Mouse (Mus musculus) stomach, embryonic 16.5 days (tissue): ENCODE data around the gene Cdc42. TPM values are rescaled to one million over a fixed set of nuclear protein-coding genes. Genes with fewer than 3 reads are reported as not detected.

ENCODE experiments used
- ATAC-seq: fragments of 200-750 bp; cut with Nextera tagmentation; 2 replicates; pipeline ENCODE4 v1.8.0; 2017; ENCODE audit warnings: moderate number of reproducible peaks, moderate TSS enrichment; ENCODE audit not compliant: insufficient read depth, low FRiP score
- H3K27ac ChIP-seq: fragments of 300-500 bp; sonication (generic); 2 replicates; pipeline ENCODE4 v1.5.1; 2014; ENCODE audit warnings: low read length
- H3K27me3 ChIP-seq: fragments of 300-500 bp; sonication (generic); 2 replicates; pipeline ENCODE4 v1.6.1; 2014; ENCODE audit warnings: low read length, control low read depth, mixed read lengths; ENCODE audit not compliant: control insufficient read depth, insufficient read depth
- H3K36me3 ChIP-seq: fragments of 300-500 bp; sonication (generic); 2 replicates; pipeline ENCODE4 v1.6.1; 2014; ENCODE audit warnings: low read length; ENCODE audit not compliant: control insufficient read depth, insufficient read depth
- H3K4me1 ChIP-seq: fragments of 300-500 bp; sonication (generic); 2 replicates; pipeline ENCODE4 v1.6.1; 2014; ENCODE audit warnings: low read length, control low read depth, mixed read lengths; ENCODE audit not compliant: control insufficient read depth, insufficient read depth
- H3K4me2 ChIP-seq: fragments of 300-500 bp; sonication (generic); 2 replicates; pipeline ENCODE4 v1.6.1; 2014; ENCODE audit warnings: low read depth, low read length, mixed read lengths
- H3K4me3 ChIP-seq: fragments of 300-500 bp; sonication (generic); replicated peaks from 2 replicates; pipeline ENCODE4 v1.5.1; 2014; ENCODE audit warnings: mild to moderate bottlenecking, low read length
- H3K9ac ChIP-seq: fragments of 300-500 bp; sonication (generic); 2 replicates; pipeline ENCODE4 v1.6.1; 2014; ENCODE audit warnings: low read length
- H3K9me3 ChIP-seq: fragments of 300-500 bp; sonication (generic); replicated peaks from 2 replicates; pipeline ENCODE4 v1.6.1; 2016; ENCODE audit warnings: low read length, control low read depth; ENCODE audit not compliant: control insufficient read depth
- WGBS: fragments of 180-500 bp; shearing (Covaris S2); extraction: QIAGEN DNeasy Blood & Tissue Kit; methylation state at CpG from one replicate; pipeline ENCODE4 v1.1.7; 2014; 5-methylcytosine and 5-hydroxymethylcytosine counted together
- polyA plus RNA-seq: library from polyadenylated mRNA; unstranded; fragments of >200 nt; fragmentation: Nextera tagmentation; extraction: Ambion mirVana; gene quantifications from 2 replicates; pipeline ENCODE4 v1.2.1, GENCODE M21; 2015

The Cdc42 gene
- polyA plus RNA-seq, 1 experiment from 2014 or later: 710 TPM

DNA sequence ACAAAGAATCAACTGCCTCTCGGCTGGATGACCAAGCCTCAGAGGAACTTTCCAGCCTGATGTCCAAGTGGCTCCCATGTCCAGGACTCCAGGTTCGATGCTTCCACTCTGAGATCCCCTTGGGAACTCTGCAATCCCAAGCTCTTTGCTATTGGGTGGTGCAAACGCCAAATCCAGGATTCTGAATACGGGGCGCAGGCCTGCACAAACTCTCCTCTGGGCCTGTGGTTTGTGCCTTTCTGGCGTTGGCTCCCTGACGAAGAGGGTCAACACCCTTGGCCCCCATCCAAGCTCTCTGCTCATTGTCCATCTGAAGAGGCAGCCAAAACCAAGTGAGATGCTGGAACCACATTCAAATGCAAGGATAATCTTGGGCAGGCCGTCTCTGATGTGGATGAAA is 59.1 kb downstream of the Cdc42 start:
- no peaks in the 10 kb centered on the region for H3K36me3 ChIP-seq
- H3K27me3 ChIP-seq: no peaks in the 10 kb centered on the region
- H3K4me3 ChIP-seq: no peak overlapping the region
- H3K9me3 ChIP-seq: no peaks in the 10 kb centered on the region
- H3K4me2 ChIP-seq: no peak overlapping the region
- no peak overlapping the region; the same call in 1 of the 2 replicates for H3K9ac ChIP-seq
- 0 out of 2 replicates have a peak, but pooled peaks cover 7% of the 10 kb centered on the region for H3K4me1 ChIP-seq
- no peak overlapping the region; the same call in 1 of the 2 replicates for H3K27ac ChIP-seq
- WGBS: 68% methylated on average over 8 of the region's 8 CpGs
- no peak for ATAC-seq

DNA sequence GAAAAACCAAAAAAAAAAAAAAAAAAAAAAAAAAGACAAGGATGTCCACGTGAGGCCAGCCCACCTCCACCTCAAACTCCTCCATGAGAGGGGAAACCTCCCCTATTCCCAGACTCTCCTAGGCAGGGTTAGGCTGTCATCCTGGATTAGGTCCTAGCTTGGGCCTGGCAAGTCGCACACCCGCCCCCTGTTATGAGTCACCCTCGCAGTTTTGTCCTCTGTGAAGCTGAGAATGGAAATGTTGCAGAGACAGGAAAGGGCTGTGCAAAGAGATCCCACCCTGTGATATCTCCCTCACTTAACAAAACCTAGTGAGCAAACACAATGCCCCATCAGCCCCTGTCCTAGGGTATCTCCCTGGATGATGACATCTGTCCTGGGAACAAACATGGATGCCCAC is 59.9 kb downstream of the Cdc42 start:
- H3K27ac ChIP-seq: no peak overlapping the region
- no peak overlapping the region for H3K4me3 ChIP-seq
- H3K4me1 ChIP-seq: 0 out of 2 replicates have a peak, but pooled peaks cover 7% of the 10 kb centered on the region
- H3K9me3 ChIP-seq: no peaks in the 10 kb centered on the region
- no peak for ATAC-seq
- 74% methylated on average over 4 of the region's 4 CpGs for WGBS
- no peaks in the 10 kb centered on the region for H3K27me3 ChIP-seq
- H3K4me2 ChIP-seq: no peak overlapping the region
- H3K36me3 ChIP-seq: no peaks in the 10 kb centered on the region
- no peak overlapping the region for H3K9ac ChIP-seq

DNA sequence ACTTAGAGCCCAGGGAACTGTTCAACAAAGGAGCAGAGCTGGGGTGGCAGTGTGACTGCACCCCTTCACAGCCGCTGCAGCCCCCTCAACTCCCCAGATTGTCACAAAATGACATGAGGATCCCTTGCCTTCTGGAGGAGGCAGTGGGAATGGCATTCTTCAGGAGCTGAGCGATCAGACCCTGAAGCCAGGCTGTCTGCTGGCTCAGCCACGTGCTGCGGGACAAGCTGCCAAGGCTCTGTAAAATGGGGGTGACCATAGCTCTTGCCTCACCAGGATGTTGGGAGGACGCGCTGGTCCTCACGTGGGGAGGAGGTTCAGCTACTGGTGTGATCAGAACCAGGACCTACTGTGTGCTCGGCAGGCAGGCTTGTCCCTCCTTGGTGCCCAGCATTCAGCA is 62.6 kb downstream of the Cdc42 start:
- H3K27ac ChIP-seq: no peak overlapping the region
- no peak overlapping the region for H3K4me3 ChIP-seq
- no peak for ATAC-seq
- H3K9me3 ChIP-seq: no peaks in the 10 kb centered on the region
- H3K9ac ChIP-seq: no peak overlapping the region; the same call in 1 of the 2 replicates
- no peaks in the 10 kb centered on the region for H3K36me3 ChIP-seq
- WGBS: 85% methylated on average over 8 of the region's 8 CpGs
- H3K4me2 ChIP-seq: no peak overlapping the region
- no peaks in the 10 kb centered on the region for H3K27me3 ChIP-seq
- H3K4me1 ChIP-seq: 0 out of 2 replicates have a peak, but pooled peaks cover 7% of the 10 kb centered on the region

DNA sequence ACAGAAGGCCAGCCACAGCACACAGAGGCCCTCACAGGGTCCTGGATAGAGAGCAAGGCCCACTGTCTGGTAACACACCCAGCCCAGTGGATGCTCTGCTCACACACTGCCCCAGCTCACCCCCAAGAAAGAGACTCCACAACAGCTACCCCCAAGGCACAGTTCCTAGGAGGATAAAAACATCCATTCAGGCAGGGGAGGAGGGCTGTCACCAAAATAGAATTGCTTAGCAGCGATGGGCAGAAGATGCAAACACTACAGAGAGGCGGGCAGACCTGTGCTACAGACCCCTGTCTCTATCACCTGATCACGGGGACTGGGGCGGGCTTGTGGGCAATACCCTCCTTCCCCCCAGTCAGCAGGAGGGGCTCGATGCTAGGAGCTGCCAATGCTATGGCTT is 63.0 kb downstream of the Cdc42 start:
- no peak for ATAC-seq
- H3K27me3 ChIP-seq: no peaks in the 10 kb centered on the region
- H3K9ac ChIP-seq: no peak overlapping the region; the same call in 1 of the 2 replicates
- no peak overlapping the region for H3K4me3 ChIP-seq
- WGBS: 79% methylated on average over 5 of the region's 5 CpGs
- H3K4me2 ChIP-seq: no peak overlapping the region
- no peaks in the 10 kb centered on the region for H3K36me3 ChIP-seq
- H3K27ac ChIP-seq: no peak overlapping the region
- H3K9me3 ChIP-seq: no peaks in the 10 kb centered on the region
- H3K4me1 ChIP-seq: 0 out of 2 replicates have a peak, but pooled peaks cover 7% of the 10 kb centered on the region

DNA sequence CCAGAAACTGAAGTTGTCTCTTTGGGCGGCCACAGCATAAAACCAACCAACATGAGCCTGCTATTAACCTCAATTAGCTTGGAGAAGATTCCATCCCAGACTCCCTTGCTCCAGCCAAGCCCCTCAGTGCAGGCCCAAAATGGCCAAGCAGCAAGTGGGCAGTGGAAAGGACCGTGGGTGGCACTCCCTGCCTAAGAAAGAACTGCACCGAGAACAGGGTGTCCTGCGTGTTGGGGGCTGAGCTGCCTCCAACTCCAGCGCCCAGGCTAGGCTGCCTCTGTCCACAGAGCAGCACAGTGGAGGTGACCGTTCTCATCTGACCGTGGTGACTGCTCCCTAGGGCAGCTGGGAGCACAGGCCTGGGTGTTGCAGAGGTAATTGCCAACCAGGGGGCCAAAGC is 63.5 kb downstream of the Cdc42 start:
- no peak overlapping the region for H3K27ac ChIP-seq
- H3K4me1 ChIP-seq: 0 out of 2 replicates have a peak, but pooled peaks cover 6% of the 10 kb centered on the region
- no peaks in the 10 kb centered on the region for H3K27me3 ChIP-seq
- H3K4me2 ChIP-seq: no peak overlapping the region
- H3K36me3 ChIP-seq: no peaks in the 10 kb centered on the region
- H3K9ac ChIP-seq: no peak overlapping the region
- WGBS: 73% methylated on average over 7 of the region's 7 CpGs
- ATAC-seq: no peak
- no peaks in the 10 kb centered on the region for H3K9me3 ChIP-seq
- H3K4me3 ChIP-seq: no peak overlapping the region

DNA sequence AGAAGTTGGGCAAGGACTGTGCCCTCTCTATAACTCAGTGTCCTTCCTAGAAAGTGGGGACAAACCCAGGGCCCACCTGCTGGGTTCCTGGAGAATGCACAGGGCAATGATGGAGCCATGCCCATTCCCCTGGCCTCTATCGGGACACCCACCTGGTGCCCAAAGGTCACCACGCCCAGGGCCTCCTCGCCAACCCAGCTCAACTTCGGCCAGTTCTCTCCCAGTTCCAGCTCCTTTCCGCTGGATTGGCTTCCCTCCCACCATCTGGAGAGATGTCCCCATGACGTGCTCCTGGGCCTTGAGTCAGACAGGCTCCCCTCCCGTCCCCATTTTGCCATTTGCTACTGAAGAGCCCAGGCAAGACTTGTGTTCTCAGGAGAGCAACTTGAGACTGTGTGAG is 64.9 kb downstream of the Cdc42 start:
- H3K4me3 ChIP-seq: no peak overlapping the region
- WGBS: 81% methylated on average over 7 of the region's 7 CpGs
- H3K4me1 ChIP-seq: no peaks in the 10 kb centered on the region
- no peak for ATAC-seq
- no peak overlapping the region for H3K4me2 ChIP-seq
- H3K27ac ChIP-seq: no peak overlapping the region
- H3K27me3 ChIP-seq: no peaks in the 10 kb centered on the region
- no peaks in the 10 kb centered on the region for H3K36me3 ChIP-seq
- no peak overlapping the region for H3K9ac ChIP-seq
- H3K9me3 ChIP-seq: no peaks in the 10 kb centered on the region

DNA sequence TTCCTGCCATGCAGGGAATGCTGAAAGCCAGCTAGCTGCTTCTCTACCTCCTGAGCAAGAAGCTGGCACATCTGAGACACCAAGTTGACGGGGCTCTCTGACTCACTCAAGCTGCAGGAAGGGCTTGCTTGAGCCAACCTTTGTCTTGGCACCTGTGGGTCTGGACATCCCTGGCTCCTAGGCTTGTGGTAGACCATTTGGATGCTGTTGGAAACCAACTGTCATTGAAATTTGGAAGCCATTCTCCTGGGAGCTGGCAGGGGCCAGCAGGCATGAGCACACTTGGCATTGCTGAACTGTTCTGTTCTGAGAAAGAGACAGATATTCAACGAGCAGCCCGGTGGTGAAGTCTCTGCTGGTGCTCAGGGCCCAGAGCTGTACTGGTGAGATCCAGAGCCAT is 67.3 kb downstream of the Cdc42 start:
- Histone ChIP-seq H3K27ac (no peak overlapping the region), H3K36me3 (no peaks in the 10 kb centered on the region), H3K4me3 (no peak overlapping the region), H3K27me3 (no peaks in the 10 kb centered on the region), H3K9ac (no peak overlapping the region), H3K9me3 (no peaks in the 10 kb centered on the region), H3K4me2 (no peak overlapping the region), H3K4me1 (no peaks in the 10 kb centered on the region)
- WGBS: 78% methylated on average over 3 of the region's 3 CpGs
- ATAC-seq: no peak

DNA sequence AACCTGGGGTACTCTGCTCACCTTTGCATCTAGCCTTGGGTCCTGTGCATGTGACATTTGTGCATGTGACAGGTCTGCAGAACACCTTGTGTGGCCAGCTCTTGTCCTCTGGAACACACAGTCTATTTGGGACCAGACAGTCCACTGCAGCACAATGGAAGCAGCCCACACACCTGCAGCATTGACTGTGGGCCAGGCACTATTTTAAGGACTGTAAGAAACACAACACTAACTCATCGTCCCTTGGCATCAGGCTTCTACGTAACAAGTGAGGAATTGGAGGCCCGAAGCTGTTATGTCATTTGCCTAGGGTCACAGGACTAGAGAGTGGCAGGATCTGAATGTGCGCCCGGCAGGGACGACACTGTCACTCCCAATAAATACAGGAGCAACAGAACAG is 67.8 kb downstream of the Cdc42 start:
- Histone ChIP-seq H3K4me3 (no peak overlapping the region), H3K27me3 (no peaks in the 10 kb centered on the region), H3K4me2 (no peak overlapping the region), H3K9me3 (no peaks in the 10 kb centered on the region), H3K4me1 (no peaks in the 10 kb centered on the region), H3K36me3 (no peaks in the 10 kb centered on the region), H3K9ac (no peak overlapping the region), H3K27ac (no peak overlapping the region)
- ATAC-seq: no peak
- WGBS: 89% methylated on average over 6 of the region's 6 CpGs

DNA sequence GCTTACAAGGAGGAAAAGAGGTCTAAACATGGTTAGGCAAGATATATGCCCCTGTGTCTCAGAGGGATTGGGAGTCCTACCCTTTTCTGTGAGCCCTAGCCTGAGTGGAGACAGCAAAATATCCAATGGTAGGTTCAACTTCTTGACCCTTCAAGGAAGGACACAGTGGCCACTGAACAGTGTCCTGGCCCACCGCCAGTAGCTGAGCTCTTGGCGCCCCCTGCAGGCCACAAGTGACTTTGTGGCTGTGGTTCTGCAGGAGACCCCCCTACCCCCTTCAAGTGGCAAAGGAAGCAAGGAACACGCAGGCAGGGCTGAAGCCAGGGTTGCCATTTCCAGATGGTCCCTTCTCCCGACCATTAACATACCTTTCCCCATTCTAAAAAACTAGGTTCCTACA is 69.7 kb downstream of the Cdc42 start:
- H3K36me3 ChIP-seq: no peaks in the 10 kb centered on the region
- H3K27ac ChIP-seq: no peak overlapping the region
- WGBS: 3% methylated on average over 4 of the region's 4 CpGs
- H3K9me3 ChIP-seq: no peaks in the 10 kb centered on the region
- peaks cover 11% of the 10 kb centered on the region; the same call in 1 of the 2 replicates for H3K4me1 ChIP-seq
- H3K27me3 ChIP-seq: no peaks in the 10 kb centered on the region; the same call in 1 of the 2 replicates
- no peak overlapping the region for H3K9ac ChIP-seq
- H3K4me2 ChIP-seq: no peak overlapping the region
- ATAC-seq: no peak
- no peak overlapping the region for H3K4me3 ChIP-seq
